Mouse (Mus musculus): Measurements from ENCODE around the gene Lsm10. TPM values are rescaled to one million over a fixed set of nuclear protein-coding genes. Genes with fewer than 3 reads are reported as not detected.

The Lsm10 gene
- total RNA-seq (2022) = 10 to 100 TPM; 14.5 to 18.7 (median 15.5) TPM

GRCm38 (mm10) chr4:126096464-126097111 lies at the start of gene Lsm10:
Gene Lsm10, plus strand, starts transcription at chr4:126096623.
- DNase-seq (ENCODE audit: low spot score in 2 of 2) = peak; percentile 84 to 96

- DNase-seq (ENCODE audit: low spot score in 2 of 2) = peak; percentile 66 to 82
These were observed 49.4 kb upstream of the Lsm10 start, which contains the start of gene Mrps15 for GRCm38 (mm10) chr4:126046851-126047585. Gene Mrps15, plus strand, starts transcription at chr4:126046925.

- peak; percentile 28 to 72 for DNase-seq (ENCODE audit: low spot score in 2 of 2)
These were observed 44.8 kb upstream of the Lsm10 start for GRCm38 (mm10) chr4:126051617-126052016.

- no peak for DNase-seq (ENCODE audit: low spot score in 2 of 2)
These were observed 39.0 kb upstream of the Lsm10 start for GRCm38 (mm10) chr4:126057207-126058133.

GRCm38 (mm10) chr4:126058134-126058996 lies 38.1 kb upstream of the Lsm10 start, which contains the start of gene Oscp1:
Gene Oscp1, plus strand, starts transcription at chr4:126058565.
- DNase-seq (ENCODE audit: low spot score in 2 of 2) = peak; percentile 87 to 93

GRCm38 (mm10) chr4:126058997-126059362 lies 37.4 kb upstream of the Lsm10 start:
- peak in 1 of 2 experiments; percentile 65 for DNase-seq (ENCODE audit: low spot score in 2 of 2)

GRCm38 (mm10) chr4:126062856-126063255 lies 33.6 kb upstream of the Lsm10 start:
- no peak for DNase-seq (ENCODE audit: low spot score in 2 of 2)

GRCm38 (mm10) chr4:126065241-126065640 lies 31.2 kb upstream of the Lsm10 start:
- DNase-seq (ENCODE audit: low spot score in 2 of 2) = peak in 1 of 2 experiments; percentile 40

- DNase-seq (ENCODE audit: low spot score in 2 of 2) = no peak
These were observed 28.9 kb upstream of the Lsm10 start for GRCm38 (mm10) chr4:126067401-126068077.

GRCm38 (mm10) chr4:126068842-126069241 lies 27.6 kb upstream of the Lsm10 start:
- no peak for DNase-seq (ENCODE audit: low spot score in 2 of 2)

- no peak for DNase-seq (ENCODE audit: low spot score in 2 of 2)
These were observed 18.6 kb upstream of the Lsm10 start for GRCm38 (mm10) chr4:126077833-126078232.

- DNase-seq (ENCODE audit: low spot score in 2 of 2) = no peak
These were observed 17.2 kb upstream of the Lsm10 start for GRCm38 (mm10) chr4:126079266-126079665.

GRCm38 (mm10) chr4:126081601-126082000 lies 14.8 kb upstream of the Lsm10 start:
- DNase-seq (ENCODE audit: low spot score in 2 of 2) = no peak

GRCm38 (mm10) chr4:126083021-126083420 lies 13.4 kb upstream of the Lsm10 start:
- DNase-seq (ENCODE audit: low spot score in 2 of 2) = no peak

GRCm38 (mm10) chr4:126084382-126084781 lies 12.0 kb upstream of the Lsm10 start:
- no peak for DNase-seq (ENCODE audit: low spot score in 2 of 2)

GRCm38 (mm10) chr4:126085996-126086576 lies 10.3 kb upstream of the Lsm10 start:
- peak; percentile 47 to 63 for DNase-seq (ENCODE audit: low spot score in 2 of 2)

GRCm38 (mm10) chr4:126090101-126090847 lies 6.1 kb upstream of the Lsm10 start:
- no peak for DNase-seq (ENCODE audit: low spot score in 2 of 2)

- no peak for DNase-seq (ENCODE audit: low spot score in 2 of 2)
These were observed 5.6 kb upstream of the Lsm10 start for GRCm38 (mm10) chr4:126090848-126091124.

- no peak for DNase-seq (ENCODE audit: low spot score in 2 of 2)
These were observed 4.5 kb upstream of the Lsm10 start for GRCm38 (mm10) chr4:126091873-126092272.

Measured in left cerebral cortex, adult 8-10 months (tissue).